Mouse (Mus musculus): ENCODE data around the gene Hdgfl1. TPM values are rescaled to one million over a fixed set of nuclear protein-coding genes. Genes with fewer than 3 reads are reported as not detected.

Gene Hdgfl1
- polyA plus RNA-seq, 1 experiment from 2014 or later: not detected

DNA sequence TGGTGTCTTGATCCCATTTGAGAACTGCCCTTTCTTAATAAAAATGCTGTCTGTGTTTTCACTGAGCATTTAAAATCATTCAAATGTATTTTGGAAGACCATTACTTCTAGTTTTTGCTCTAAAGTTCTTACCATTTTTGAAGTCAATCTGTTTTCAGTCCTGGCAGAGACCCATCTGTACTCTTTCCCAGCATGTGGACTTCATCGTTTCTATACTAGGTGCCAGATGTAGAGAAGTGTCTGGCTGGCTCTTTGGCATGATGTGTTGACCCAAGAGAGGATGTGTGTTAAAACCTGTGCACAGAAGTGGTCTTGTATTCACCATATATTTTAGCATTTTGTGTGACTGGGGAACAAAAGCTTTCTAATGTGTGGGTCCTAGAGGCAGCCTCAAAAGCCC is 25.9 kb downstream of the Hdgfl1 start:
- H3K4me1 ChIP-seq (ENCODE audit: control insufficient read depth, insufficient read depth, low read length): peaks cover 14% of the 10 kb centered on the region
- DNase-seq (no peak), ATAC-seq (ENCODE audit: low FRiP score, low TSS enrichment) (no peak)
- no peaks in the 10 kb centered on the region for H3K9me3 ChIP-seq (ENCODE audit: control insufficient read depth, low read length)
- WGBS: 79% methylated on average over 1 of the region's 1 CpGs
- H3K4me2 ChIP-seq (ENCODE audit: low read length): no peak overlapping the region
- no peaks in the 10 kb centered on the region for H3K36me3 ChIP-seq (ENCODE audit: control insufficient read depth, insufficient read depth, low read length)
- no peaks in the 10 kb centered on the region for H3K27me3 ChIP-seq (ENCODE audit: control insufficient read depth, insufficient read depth, low read length)
- H3K4me3 ChIP-seq (replicated peaks; ENCODE audit: low read depth, low read length): no peak overlapping the region
- no peak overlapping the region for H3K9ac ChIP-seq (replicated peaks; ENCODE audit: low read length)
- H3K27ac ChIP-seq (replicated peaks; ENCODE audit: low read depth, low read length): 0 out of 2 replicates have a peak overlapping the region, but pooled peaks have one; percentile 41

DNA sequence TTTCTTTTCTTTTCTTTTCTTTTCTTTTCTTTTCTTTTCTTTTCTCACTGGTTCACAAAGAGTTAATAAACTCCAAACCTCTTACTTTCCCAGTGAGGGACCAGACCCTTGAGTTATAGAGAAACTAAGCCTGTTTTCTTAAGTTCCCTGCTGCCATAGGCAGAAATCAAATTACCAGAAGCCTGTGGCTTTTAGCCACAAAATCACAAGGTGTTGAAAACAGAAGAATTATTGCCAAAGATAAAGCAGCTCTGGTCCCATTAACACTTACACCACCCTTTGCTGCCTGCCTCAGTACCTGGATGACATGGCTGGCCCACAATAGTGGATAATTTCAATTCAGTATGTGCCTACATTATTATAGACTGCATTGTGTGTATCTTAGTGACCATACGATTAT is 35.0 kb downstream of the Hdgfl1 start:
- ATAC-seq (ENCODE audit: low FRiP score, low TSS enrichment) (no peak), DNase-seq (no peak)
- H3K4me1 ChIP-seq (ENCODE audit: control insufficient read depth, insufficient read depth, low read length): no peaks in the 10 kb centered on the region
- no peak overlapping the region for H3K4me2 ChIP-seq (ENCODE audit: low read length)
- no peaks in the 10 kb centered on the region for H3K27me3 ChIP-seq (ENCODE audit: control insufficient read depth, insufficient read depth, low read length)
- no peak overlapping the region for H3K9ac ChIP-seq (replicated peaks; ENCODE audit: low read length)
- H3K27ac ChIP-seq (replicated peaks; ENCODE audit: low read depth, low read length): no peak overlapping the region
- H3K36me3 ChIP-seq (ENCODE audit: control insufficient read depth, insufficient read depth, low read length): no peaks in the 10 kb centered on the region
- H3K9me3 ChIP-seq (ENCODE audit: control insufficient read depth, low read length): no peaks in the 10 kb centered on the region
- no peak overlapping the region for H3K4me3 ChIP-seq (replicated peaks; ENCODE audit: low read depth, low read length)
- 84% methylated on average over 1 of the region's 1 CpGs for WGBS

DNA sequence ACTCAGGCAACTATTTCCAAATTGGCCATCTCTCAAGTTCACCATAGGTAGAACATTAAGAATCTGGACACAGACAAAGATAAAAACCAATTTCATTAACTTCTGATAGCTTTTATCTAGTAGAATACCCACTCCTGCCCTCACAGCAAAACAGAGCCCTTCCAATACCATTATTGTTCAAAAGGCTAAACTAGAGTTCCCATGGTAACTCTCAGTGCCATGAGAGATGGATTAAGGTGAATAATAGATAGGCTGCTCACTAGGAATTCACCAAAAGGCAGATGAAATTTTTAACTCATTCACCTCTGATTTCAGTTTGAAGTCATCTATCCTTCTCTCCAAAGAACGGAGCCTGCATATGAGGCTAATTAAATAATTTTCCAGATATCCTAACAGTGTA is 45.7 kb downstream of the Hdgfl1 start:
- Histone ChIP-seq H3K9ac (replicated peaks; ENCODE audit: low read length) (no peak overlapping the region), H3K27ac (replicated peaks; ENCODE audit: low read depth, low read length) (no peak overlapping the region), H3K9me3 (ENCODE audit: control insufficient read depth, low read length) (no peaks in the 10 kb centered on the region), H3K4me1 (ENCODE audit: control insufficient read depth, insufficient read depth, low read length) (no peaks in the 10 kb centered on the region), H3K4me3 (replicated peaks; ENCODE audit: low read depth, low read length) (no peak overlapping the region), H3K27me3 (ENCODE audit: control insufficient read depth, insufficient read depth, low read length) (no peaks in the 10 kb centered on the region), H3K4me2 (ENCODE audit: low read length) (no peak overlapping the region), H3K36me3 (ENCODE audit: control insufficient read depth, insufficient read depth, low read length) (no peaks in the 10 kb centered on the region)
- ATAC-seq (ENCODE audit: low FRiP score, low TSS enrichment): no peak
- peak; percentile 38 for DNase-seq
- 52% methylated on average over 1 of the region's 1 CpGs for WGBS

DNA sequence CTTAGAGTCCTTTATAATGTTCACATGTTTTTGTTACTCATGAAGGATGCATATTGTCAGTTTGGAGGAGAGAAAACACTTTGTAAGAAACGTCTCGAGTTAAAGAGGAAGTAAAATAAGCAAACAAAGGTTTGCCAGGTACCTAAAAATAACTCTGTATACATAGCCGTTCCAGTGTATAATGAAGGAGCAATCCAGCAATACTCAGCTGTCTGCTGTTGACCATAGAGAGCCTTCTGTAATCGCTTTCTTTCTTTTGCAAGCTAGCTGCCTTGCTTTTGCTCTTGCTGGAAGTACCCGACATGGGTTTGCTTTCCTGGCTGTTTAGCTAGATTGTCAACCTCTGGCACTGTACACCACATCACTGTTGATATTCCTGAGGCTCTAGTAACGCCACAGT is 48.6 kb downstream of the Hdgfl1 start:
- no peaks in the 10 kb centered on the region for H3K27me3 ChIP-seq (ENCODE audit: control insufficient read depth, insufficient read depth, low read length)
- DNase-seq (no peak), ATAC-seq (ENCODE audit: low FRiP score, low TSS enrichment) (no peak)
- H3K4me3 ChIP-seq (replicated peaks; ENCODE audit: low read depth, low read length): no peak overlapping the region
- no peaks in the 10 kb centered on the region for H3K36me3 ChIP-seq (ENCODE audit: control insufficient read depth, insufficient read depth, low read length)
- no peak overlapping the region for H3K4me2 ChIP-seq (ENCODE audit: low read length)
- H3K4me1 ChIP-seq (ENCODE audit: control insufficient read depth, insufficient read depth, low read length): no peaks in the 10 kb centered on the region
- H3K9me3 ChIP-seq (ENCODE audit: control insufficient read depth, low read length): no peaks in the 10 kb centered on the region
- WGBS: 65% methylated on average over 6 of the region's 6 CpGs
- H3K27ac ChIP-seq (replicated peaks; ENCODE audit: low read depth, low read length): no peak overlapping the region
- H3K9ac ChIP-seq (replicated peaks; ENCODE audit: low read length): no peak overlapping the region

DNA sequence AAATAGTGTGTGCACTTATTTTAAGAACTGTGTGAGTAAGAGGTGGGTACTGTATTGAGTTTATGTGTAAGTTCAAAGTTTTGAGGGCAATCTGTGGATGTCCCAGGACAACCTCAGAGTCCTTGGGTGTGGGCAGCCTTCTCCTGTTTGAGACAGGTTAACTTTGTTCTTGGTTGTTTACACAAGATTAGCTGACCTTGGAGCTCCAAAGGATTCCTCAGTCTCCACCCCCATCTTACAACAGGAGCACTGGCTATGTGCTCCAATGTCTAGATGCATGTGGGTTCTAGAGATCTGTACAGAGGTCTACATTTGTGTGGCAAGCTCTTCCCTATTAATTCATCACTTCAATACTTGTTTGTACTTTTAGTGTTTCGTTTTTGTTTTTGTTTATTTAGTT is 49.0 kb downstream of the Hdgfl1 start:
- H3K9ac ChIP-seq (replicated peaks; ENCODE audit: low read length): no peak overlapping the region
- no peak overlapping the region for H3K27ac ChIP-seq (replicated peaks; ENCODE audit: low read depth, low read length)
- DNase-seq: no peak
- ATAC-seq (ENCODE audit: low FRiP score, low TSS enrichment): no peak
- H3K36me3 ChIP-seq (ENCODE audit: control insufficient read depth, insufficient read depth, low read length): no peaks in the 10 kb centered on the region
- WGBS: 77% methylated on average over 1 of the region's 1 CpGs
- H3K4me2 ChIP-seq (ENCODE audit: low read length): no peak overlapping the region
- H3K4me1 ChIP-seq (ENCODE audit: control insufficient read depth, insufficient read depth, low read length): no peaks in the 10 kb centered on the region
- no peak overlapping the region for H3K4me3 ChIP-seq (replicated peaks; ENCODE audit: low read depth, low read length)
- no peaks in the 10 kb centered on the region for H3K9me3 ChIP-seq (ENCODE audit: control insufficient read depth, low read length)
- no peaks in the 10 kb centered on the region for H3K27me3 ChIP-seq (ENCODE audit: control insufficient read depth, insufficient read depth, low read length)

DNA sequence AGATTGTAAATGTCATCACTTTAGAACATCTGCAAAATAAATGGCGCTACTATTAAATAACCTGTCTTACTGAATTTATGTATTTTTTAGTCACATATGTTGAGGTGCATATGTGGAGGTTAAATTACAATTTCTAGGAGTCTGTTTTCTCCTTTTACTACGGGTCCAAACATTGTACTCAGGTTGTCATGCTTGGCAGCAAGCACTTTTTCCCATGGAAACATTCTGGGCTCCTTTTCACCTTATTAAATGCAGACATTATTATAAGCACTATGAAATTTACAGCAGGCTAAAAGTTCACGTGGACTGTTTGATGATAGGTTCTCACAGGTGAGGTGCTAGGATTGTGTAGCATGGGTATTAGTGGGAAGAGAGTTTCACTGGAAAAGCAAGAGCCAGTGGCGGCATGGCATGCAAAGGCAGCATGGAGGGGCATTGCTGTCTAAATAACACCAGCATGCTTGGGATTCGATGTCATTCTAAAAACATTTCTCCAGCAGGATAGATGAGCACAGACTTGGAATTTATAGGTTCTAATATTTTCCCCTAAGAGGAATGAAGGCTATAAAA is 50.7 kb downstream of the Hdgfl1 start:
- 84% methylated on average over 5 of the region's 5 CpGs for WGBS
- Histone ChIP-seq H3K4me3 (replicated peaks; ENCODE audit: low read depth, low read length) (no peak overlapping the region), H3K9me3 (ENCODE audit: control insufficient read depth, low read length) (no peaks in the 10 kb centered on the region), H3K4me2 (ENCODE audit: low read length) (no peak overlapping the region), H3K9ac (replicated peaks; ENCODE audit: low read length) (no peak overlapping the region), H3K27ac (replicated peaks; ENCODE audit: low read depth, low read length) (no peak overlapping the region), H3K4me1 (ENCODE audit: control insufficient read depth, insufficient read depth, low read length) (0 out of 2 replicates have a peak, but pooled peaks cover 5% of the 10 kb centered on the region), H3K27me3 (ENCODE audit: control insufficient read depth, insufficient read depth, low read length) (no peaks in the 10 kb centered on the region), H3K36me3 (ENCODE audit: control insufficient read depth, insufficient read depth, low read length) (no peaks in the 10 kb centered on the region)
- DNase-seq: no peak
- no peak for ATAC-seq (ENCODE audit: low FRiP score, low TSS enrichment)

Data from midbrain, embryonic 14.5 days (tissue).